Mouse (Mus musculus): ENCODE data around the gene St8sia1.

DNA sequence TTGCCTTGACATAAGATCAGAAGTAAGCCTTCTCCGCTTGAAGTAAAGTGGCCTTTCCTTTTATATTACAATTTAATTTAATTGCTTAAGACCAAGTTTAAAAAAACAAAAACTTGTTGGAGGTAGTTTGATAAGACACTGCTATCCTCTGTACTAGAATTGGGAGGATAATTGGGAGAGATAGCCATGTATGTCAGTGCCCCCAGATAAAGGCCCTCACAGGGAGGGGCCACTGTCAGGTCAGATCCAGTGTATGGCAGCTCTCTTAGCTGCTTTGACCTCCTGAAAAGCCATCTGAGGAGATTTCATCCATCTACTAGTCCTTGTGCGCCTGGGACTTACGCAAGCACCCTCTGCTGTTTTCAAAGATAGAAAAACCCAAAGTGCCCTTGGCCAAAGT is 9.0 kb downstream of the St8sia1 start:
- TF ChIP-seq CTCF (IDR thresholded peaks at IDR 0.05; ENCODE audit: insufficient read depth, low read depth, low read length) (no peak), POLR2A (IDR thresholded peaks at IDR 0.05; ENCODE audit: insufficient read depth, low read depth, low read length) (no peak)

Measured in olfactory bulb, adult 2 months (tissue).